Mouse (Mus musculus) ovary, adult 18-20 months (tissue): Measurements from ENCODE around the gene Olfr1377.
A peak's percentile ranks its signal among the peaks of the same experiment; 100 is the strongest.
"Not testable (repeated sequence)": the region's sequence is repeated elsewhere in the genome, so short reads cannot be mapped to it uniquely, and the experiment has no call there.

ENCODE experiments used
- DNase-seq: peaks from one replicate; pipeline ENCODE4 v3.0.0; 2022; ENCODE audit warnings: low spot score, mixed read lengths

Gene Olfr1377

DNA sequence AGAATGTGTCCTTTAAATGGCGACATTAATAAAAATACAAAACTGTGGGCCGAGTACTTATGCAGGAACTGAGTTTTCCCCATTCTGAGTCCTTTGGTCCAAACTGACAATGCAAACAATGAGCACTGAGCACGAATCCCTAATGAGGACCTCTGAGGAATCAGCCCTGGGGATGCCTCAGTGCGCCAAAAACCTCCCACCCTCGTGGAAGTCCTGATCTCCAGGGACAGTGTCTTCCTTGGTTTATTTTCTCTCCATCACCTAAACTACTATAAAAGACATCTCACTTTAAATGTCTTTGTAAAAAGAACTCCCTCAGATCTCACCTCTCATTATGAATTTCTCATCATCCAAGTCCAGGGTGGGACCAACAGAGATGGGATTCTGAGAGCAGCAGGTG is at the start of gene Olfr1377:
Olfr1377 (plus strand) TSS at position 301 of the 400 bp plus-strand sequence.
- no peak for DNase-seq

DNA sequence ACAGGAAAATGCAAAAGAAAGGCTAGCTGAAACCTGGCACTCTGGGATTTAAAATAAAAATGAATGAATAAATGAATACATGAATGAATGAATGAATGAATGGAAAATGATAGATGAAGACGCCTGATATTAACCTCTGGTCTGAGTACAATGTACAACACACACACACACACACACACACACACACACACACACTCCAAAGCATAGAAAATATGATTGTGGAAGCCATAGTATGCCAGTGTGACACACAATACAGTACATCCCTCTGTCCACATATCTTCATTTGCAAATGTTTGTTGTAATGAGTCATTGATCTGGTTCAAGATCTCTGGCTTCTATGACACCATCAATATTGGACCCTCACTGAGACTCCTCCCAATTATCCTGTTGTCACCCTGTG is 49.7 kb upstream of the Olfr1377 start:
- no peak for DNase-seq

DNA sequence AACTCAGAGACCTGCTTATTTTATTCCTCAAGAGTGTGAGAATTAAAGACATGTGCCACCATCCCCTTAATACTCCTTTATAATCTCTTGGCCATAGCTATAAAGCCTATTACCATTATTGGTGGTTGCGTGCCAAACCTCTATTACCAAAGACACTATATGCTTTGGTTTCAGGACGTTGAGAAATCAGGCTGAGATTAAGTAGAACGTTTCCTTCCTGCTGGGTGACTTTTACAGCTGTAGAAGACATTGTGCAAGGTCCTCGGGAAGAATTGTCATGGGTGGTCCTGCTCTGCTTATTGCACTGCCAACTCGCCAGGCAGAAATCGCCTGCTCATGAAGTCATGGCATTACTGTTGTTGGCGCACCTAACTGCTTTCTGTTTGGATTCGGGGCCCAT is 43.3 kb upstream of the Olfr1377 start:
- DNase-seq, result no peak

DNA sequence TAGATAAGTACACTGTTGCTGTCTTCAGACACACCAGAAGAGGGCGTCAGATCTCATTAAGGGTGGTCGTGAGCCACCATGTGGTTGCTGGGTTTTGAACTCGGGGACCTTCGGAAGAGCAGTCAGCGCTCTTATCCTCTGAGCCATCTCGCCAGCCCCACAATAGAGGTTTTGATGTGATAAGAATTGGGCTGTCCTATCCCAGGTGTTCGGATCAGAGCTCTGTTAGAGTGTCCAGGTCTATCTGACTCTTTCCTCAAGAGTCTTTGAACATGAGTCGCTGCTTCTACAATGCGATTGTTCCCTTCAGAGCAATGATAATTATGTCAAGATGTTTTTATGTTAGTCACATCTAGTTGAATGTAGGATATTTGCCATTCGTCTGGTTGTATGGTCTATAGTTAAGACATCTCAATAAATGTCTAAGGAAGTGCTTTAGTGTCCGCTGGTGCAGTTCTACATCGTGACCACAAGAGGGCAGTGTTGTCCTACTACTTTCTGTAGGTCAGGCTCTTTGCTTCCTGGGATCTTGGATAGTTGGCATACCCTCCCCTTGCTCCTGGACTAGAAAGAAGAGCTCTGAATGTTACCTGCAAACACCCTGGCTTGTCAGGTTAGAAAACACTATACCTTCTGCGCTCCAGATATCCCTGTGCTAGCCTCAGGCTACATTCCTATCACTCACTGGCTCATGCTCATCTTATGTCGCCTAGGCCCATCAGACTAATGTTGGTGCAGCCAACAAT is 42.0 kb upstream of the Olfr1377 start:
- no peak for DNase-seq

DNA sequence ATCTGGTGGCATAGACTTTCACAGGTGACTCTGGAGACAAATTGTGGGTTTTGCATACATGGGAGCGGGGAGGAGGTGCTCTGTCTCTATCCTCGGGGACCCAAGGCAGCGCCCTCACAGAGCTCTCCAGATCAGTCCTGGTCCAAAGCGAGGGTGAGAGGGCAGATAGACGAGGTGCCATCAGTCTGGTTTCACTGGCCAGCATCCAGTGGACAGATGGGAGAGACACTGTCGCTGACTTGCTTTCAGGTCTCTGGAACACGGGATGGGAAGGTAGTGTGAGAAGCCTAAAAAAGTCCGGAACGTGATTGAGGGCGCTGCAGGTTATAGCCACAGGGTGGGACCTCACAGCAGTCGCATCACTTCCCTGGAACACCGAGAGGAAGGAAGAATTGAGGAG is 39.4 kb upstream of the Olfr1377 start:
- DNase-seq, result no peak

DNA sequence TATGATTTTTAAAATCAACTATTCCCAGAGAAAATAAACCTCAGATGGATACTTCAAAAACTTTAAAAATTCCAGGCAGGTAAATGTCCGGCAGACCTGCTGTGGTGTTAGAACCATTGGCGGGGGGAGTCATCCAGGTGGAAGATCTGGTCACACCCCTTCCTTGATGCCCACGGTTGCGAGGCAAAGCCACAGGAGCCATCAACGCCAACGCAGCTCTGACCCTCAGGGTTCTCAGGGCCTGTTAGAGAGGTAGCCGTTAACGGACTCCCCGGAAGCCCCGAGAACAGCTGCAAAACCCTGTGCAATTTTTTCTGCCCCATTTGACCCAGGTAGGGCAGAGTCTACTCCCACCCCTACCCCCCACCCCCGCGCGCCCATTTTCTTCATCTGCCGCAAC is 38.3 kb upstream of the Olfr1377 start, which contains the start of gene 4933414I15Rik:
4933414I15Rik (minus strand) TSS at position 260 of the 400 bp plus-strand sequence.
- DNase-seq, result no peak

DNA sequence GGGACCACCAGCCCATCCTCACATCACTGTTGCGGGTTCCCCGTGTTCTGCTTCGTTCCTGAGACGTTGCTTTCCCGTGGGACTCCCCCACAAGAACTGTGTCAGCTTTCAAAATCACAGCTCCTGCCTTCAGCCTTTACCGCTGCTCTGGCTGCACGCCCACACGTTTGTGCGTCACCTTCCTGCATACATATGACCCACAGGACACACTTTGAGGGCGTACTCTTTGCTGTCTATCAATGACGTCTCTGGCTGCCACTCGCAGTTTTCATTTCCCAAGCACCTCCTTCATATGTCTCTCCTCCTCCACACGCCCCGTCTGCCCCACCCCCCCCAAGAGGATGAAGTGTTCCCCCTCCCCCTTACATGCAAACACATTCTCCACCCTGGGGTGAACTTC is 29.5 kb upstream of the Olfr1377 start:
- DNase-seq, result no peak

DNA sequence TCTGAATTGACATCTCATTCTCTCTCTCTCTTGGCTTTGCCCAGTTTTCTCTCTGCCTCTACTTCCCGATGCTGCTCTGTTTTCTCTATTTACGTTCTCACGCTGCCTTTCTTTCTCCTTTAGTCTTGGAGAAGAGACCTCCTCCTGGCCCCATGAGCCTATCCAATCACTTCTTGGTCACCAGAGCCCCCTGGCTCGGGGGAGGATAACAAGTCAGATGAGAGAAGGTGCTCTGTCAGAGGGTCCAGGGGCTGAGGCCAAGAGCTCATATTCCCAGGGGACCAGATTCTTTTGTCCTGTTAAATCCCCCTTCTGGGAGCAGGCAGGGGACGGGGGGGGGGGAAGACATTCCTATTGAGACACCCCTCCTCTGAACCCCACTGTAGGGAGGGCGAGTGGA is 28.1 kb upstream of the Olfr1377 start, which contains the start of gene Prop1:
Prop1 (minus strand) TSS at position 101 of the 400 bp plus-strand sequence.
- no peak for DNase-seq

DNA sequence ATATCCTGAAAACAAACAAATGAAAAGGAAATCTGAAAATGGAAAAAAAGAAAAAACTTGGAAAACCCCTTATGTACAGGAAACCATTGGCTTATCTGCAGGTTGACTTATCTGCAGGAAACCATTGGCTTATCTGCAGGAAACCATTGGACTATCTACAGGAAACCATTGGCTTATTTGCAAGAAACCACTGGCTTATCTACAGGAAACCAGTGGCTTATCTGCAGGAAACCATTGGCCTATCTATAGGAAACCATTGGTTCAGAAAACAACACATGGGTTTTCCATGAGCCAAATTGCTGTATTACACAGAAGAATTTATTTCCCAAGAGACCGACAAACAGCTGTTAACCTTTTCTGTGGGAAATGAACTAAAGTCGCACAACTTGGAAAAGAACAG is 16.9 kb upstream of the Olfr1377 start:
- no peak for DNase-seq

DNA sequence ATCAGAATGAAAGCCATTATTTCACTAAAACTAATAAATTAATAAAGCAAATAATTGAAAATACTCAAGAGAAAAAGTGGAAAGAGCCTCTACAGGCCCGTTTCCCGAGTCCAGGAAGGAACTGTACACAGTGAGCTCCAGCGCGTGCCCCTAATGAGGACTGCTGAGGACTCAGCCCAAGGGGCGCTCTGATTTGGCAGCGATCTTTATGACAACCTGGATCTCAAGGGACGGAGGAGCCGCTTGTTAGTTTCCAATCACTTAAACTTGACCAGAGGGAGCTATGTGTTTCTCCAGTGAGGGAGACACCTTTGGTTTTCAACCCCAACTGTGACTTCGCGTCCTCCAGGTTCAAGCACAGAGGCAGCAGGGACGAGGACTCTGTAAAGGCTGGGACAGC is 15.5 kb upstream of the Olfr1377 start, which contains the start of gene Olfr1378:
Olfr1378 (plus strand) TSS at position 301 of the 400 bp plus-strand sequence.
- no peak for DNase-seq

DNA sequence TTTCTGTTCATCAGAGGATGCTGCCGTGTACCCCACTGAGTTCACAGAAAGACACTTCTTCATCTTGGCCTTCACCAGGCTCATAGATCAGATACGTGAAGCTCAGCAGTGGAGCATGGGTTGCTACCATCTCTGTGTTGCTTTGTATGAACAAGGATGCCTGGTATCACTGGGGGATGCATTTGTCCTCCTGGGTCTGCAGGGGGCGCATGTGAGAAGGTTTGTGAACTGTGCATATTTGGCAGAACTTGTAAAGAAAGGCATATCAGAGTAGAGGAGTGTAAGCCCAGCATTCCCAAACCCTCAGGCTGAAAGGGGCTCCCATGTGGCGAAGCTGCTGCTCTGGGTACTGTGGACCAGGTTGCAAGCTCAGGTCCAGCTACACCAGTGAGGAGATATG is 4.6 kb upstream of the Olfr1377 start:
- DNase-seq, result no peak

DNA sequence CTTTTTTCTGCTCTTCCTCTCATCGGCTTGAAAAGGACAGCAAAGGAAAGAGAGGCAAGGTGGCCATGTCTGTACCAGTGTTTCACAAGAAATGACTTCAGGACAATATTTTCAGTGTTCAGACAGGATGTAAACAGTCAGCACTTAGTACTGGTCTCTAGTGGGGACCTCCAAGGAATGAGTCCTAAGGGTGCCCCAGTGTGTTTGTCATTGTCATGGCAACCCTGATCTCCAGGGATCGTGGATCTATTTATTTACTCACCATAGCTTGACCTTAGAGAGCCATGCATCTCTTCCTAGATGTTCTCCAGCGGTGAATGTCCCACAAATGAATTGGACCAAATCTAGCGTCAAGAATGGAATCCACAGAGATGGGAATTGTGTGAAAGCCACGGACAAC is 21.5 kb downstream of the Olfr1377 start, which contains the start of gene Olfr51:
Olfr51 (plus strand) TSS at position 301 of the 400 bp plus-strand sequence.
- no peak for DNase-seq

DNA sequence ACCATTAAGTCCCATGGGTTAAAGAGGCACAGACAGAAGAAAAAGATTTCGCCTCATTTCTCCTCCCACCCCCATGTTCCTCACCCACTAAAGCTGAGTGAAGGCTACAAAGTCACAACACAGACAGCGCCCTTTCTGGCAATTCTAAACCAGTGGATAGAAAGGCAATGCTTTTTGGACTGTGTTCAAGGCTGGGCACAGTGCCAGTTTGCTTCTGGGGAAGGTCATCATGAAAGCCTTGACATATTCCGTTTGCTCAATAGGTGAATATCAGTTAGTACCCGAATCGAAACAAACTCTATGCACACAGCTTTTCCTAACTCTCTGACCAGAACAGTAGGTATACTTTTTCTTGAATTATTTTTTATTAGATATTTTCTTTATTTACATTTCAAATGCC is 30.1 kb downstream of the Olfr1377 start:
- DNase-seq, result peak; percentile 78

DNA sequence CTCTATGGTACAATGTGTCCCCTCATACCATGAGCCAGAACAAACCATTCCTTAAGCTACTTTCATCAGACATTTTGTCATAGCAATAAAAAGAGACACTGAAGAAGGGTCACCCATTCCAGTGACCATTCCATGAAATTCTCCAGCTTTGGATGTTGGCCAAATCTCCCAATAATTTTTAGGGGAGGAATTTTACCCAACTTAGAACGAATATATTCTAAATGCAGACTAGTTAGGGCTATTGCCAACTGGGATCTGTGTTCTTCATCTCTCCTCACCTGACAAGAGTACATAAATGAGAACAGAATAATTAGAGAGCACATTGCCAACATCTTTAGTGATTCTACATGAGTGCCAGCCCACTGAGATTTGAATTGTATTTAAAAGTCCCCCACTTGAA is 32.2 kb downstream of the Olfr1377 start, which contains the start of gene Olfr54:
Olfr54 (plus strand) TSS at position 301 of the 400 bp plus-strand sequence.
- no peak for DNase-seq

DNA sequence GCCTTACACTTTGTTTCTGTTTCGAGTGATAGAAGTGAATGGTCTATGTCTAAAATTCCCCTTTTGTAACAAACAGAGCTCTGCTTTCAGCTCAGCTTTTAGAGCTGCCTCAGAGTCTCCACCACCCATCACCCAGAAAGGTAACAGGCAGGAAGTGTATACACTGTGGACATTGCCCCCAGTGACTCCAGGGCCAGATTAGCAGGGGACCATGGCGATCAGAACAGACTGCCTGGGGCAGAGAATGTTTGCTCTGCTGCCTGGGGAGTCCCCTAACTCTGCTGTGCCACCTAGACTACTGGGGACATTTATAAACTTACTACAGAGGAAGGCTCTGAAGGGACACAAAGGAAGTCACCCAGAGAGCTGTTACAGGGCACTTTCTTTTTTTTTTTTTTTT is 34.6 kb downstream of the Olfr1377 start:
- DNase-seq, result no peak

DNA sequence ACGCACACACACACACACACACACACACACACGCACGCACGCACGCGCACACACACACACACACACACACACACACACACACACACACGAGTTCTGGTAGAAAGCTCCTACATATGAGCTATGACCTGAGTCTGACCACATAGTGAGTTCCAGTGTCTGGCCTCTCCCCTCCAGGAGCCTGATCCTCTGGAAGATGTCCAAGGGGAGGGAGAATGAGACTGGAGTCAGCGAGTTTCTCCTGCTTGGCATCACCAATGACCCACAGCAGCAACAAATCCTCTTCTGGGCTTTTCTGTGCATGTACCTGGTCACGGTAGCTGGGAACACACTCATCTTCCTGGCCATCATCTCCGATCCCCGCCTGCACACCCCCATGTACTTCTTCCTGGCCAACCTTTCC is 45.0 kb downstream of the Olfr1377 start:
- not testable (repeated sequence) for DNase-seq

DNA sequence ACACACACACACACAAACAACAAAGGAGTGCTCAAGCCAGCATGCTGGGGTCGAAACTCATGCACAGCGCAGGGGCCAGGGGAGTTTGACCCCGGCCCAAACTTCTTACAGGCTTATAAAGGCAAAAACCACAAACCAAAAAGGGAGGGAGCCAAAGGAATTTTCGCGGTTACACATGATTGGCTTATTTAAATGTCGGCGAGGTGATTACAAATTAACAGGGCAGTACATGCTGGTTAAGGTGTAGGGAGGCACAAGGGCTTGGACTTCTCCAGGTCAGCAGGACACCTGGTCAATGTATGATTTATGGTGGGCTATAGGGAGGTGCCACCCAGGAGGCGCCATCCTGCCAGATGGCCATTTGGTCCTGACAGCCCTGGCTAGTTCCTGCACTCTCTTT is 47.6 kb downstream of the Olfr1377 start:
- DNase-seq, result not testable (repeated sequence)

DNA sequence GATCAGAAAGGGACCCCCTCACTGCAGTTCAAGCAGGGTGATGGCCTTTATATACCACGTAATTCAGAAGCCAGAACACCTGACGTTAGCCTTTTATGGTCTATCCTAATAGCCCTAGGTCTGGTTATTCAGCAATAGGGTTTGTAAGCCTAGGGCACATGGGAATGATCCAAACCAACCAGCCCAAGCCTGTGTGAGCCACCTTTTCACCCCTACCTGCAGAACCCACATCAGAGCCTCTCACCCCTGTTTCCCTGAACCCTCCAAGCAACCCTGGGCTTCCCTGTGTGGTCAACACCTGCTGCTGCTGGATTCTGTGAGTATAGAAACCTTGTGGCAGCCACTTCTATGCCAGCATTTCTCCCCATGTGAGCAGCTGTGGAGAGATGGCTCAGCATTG is 48.5 kb downstream of the Olfr1377 start:
- DNase-seq, result no peak

DNA sequence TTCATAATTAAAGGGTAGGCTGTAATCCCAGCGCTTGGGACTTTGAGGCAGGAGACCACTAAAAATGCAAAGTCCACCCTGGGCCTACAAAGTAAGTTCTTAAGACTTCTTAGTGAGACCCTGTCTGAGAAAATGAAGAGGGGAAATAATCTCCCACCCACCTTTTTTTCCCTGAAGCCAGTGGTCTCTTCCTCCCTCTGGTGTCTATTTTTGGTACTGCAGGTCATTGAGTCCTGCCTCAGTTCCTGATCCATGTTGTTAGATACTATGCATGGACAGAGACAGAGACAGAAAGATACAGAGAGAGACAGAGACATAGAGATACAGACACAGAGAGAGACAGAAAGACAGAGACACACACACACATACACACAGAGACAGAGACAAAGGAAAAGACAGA is 51.1 kb downstream of the Olfr1377 start:
- DNase-seq, result no peak

DNA sequence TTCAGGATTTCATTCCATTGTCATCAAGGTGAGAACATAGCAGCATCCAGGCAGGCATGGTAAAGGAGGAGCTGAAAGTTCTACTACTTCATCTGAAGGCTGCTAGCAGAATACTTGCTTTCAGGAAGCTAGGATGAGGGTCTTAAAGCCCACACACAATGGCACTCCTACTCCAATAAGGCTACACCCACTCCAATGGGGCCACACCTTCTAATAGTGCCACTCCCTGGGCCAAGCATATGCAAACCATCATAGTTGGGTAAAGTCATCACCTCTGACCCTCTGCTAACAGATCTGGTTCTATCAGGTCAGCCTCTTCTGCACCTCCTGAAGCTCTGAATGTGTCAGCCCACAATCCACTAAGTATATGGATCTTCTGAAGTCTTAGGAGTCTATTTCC is 52.4 kb downstream of the Olfr1377 start:
- not testable (repeated sequence) for DNase-seq

DNA sequence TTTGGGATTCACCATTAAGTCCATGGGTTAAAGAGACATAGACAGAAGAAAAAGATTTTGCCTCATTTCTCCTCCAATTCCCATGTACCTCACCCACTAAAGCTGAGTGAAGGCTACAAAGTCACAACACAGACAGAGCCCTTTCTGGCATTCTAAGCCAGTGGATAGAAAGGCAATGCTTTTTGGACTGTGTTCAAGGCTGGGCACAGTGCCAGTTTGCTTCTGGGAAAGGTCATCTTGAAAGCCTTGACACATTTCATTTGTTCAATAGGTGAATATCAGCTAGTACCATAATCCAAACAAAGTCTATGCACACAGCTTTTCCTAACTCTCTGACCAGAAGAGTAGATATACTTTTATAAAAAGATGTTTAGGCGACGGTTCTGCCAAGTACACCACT is 54.2 kb downstream of the Olfr1377 start:
- peak; percentile 21 for DNase-seq
